Mouse (Mus musculus) lung, postnatal 10 days (tissue): Measurements from ENCODE around the gene Camta1.

Experiments
- DNase-seq: peaks from one replicate; pipeline ENCODE4 v3.0.0; 2021

Gene Camta1

GRCm38 (mm10) chr4:151096334-151097103, 765.2 kb downstream of the Camta1 start:
- DNase-seq, result no peak

GRCm38 (mm10) chr4:151095207-151095606, 766.5 kb downstream of the Camta1 start:
- DNase-seq, result peak; percentile 18

GRCm38 (mm10) chr4:151089270-151089669, 772.4 kb downstream of the Camta1 start, which contains the start of gene Gm13090:
Gm13090 (plus strand) TSS chr4:151089570.
- DNase-seq, result no peak

GRCm38 (mm10) chr4:151088819-151089218, 772.9 kb downstream of the Camta1 start:
- no peak for DNase-seq

- DNase-seq, result no peak
These were observed 774.3 kb downstream of the Camta1 start for GRCm38 (mm10) chr4:151087358-151087757.

- DNase-seq, result no peak
These were observed 778.6 kb downstream of the Camta1 start for GRCm38 (mm10) chr4:151083027-151083426.

- no peak for DNase-seq
These were observed 779.7 kb downstream of the Camta1 start for GRCm38 (mm10) chr4:151081977-151082376.

GRCm38 (mm10) chr4:151081355-151081754, 780.3 kb downstream of the Camta1 start:
- no peak for DNase-seq

- DNase-seq, result no peak
These were observed 786.9 kb downstream of the Camta1 start for GRCm38 (mm10) chr4:151074817-151075216.

- DNase-seq, result peak; percentile 89
These were observed 788.5 kb downstream of the Camta1 start for GRCm38 (mm10) chr4:151073108-151073744.

- DNase-seq, result no peak
These were observed 790.7 kb downstream of the Camta1 start for GRCm38 (mm10) chr4:151070962-151071361.

GRCm38 (mm10) chr4:151068751-151069150, 792.9 kb downstream of the Camta1 start:
- DNase-seq, result no peak

GRCm38 (mm10) chr4:151059566-151059965, 802.1 kb downstream of the Camta1 start:
- DNase-seq, result no peak

- no peak for DNase-seq
These were observed 803.0 kb downstream of the Camta1 start for GRCm38 (mm10) chr4:151058634-151059033.

- peak; percentile 99 for DNase-seq
These were observed 804.0 kb downstream of the Camta1 start, which contains the start of gene Vamp3 for GRCm38 (mm10) chr4:151057347-151058321. Vamp3 (minus strand) TSS chr4:151057963.

GRCm38 (mm10) chr4:151051162-151051561, 810.5 kb downstream of the Camta1 start:
- DNase-seq, result no peak

- DNase-seq, result no peak
These were observed 815.2 kb downstream of the Camta1 start for GRCm38 (mm10) chr4:151046524-151046923.

- DNase-seq, result no peak
These were observed 816.6 kb downstream of the Camta1 start for GRCm38 (mm10) chr4:151044944-151045570.

GRCm38 (mm10) chr4:151044037-151044943, 817.4 kb downstream of the Camta1 start, which contains the start of gene Per3:
Per3 (minus strand) TSS chr4:151044665.
- peak; percentile 99 for DNase-seq

- DNase-seq, result peak; percentile 67
These were observed 818.4 kb downstream of the Camta1 start for GRCm38 (mm10) chr4:151043281-151043680.

- DNase-seq, result no peak
These were observed 820.2 kb downstream of the Camta1 start for GRCm38 (mm10) chr4:151041506-151041905.
